Mouse (Mus musculus): Measurements from ENCODE around the gene Gm4894.

DNA sequence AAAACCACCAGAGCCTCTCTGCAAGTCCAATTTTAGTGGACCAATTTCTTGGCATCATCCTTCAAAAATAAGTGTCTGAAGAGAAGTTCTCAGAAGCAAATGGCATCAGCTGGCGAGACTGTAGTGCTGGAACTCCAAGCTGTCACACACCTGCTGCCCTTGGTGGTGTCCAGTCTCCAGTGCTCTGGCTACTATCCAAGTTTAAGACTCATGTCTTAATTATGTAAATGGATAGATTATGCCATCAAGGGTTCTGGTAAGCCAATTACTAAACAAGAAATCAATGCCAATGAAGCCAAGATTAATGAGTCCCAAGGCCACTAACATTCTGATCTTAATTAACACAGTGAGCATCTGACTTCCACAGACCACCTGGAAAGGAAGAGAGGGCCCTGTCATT, 44.8 kb downstream of the Gm4894 start:
- TF ChIP-seq CTCF (conservative IDR thresholded peaks at IDR 0.05; ENCODE audit: low read length) (no peak), NANOG (IDR thresholded peaks at IDR 0.05; ENCODE audit: borderline replicate concordance, low read length) (no peak), POU5F1 (IDR thresholded peaks at IDR 0.05; ENCODE audit: borderline replicate concordance, low read length) (no peak)
